Mouse (Mus musculus): ENCODE results near the gene Arid2. TPM values are rescaled to one million over a fixed set of nuclear protein-coding genes. Genes with fewer than 3 reads are reported as not detected.

The Arid2 gene
- total and polyA plus RNA-seq, 3 experiments, result 11.9 to 14.1 (median 13.3) TPM

GRCm38 (mm10) chr15:96453346-96453745 is 166.0 kb downstream of the Arid2 start:
- no peaks in the 10 kb centered on the region for H3K27me3 ChIP-seq (replicated peaks)
- no peak overlapping the region for H3K4me2 ChIP-seq (ENCODE audit: insufficient read depth, low read depth, poor library complexity, severe bottlenecking)
- no peak for DNase-seq (ENCODE audit: extremely low read depth)
- peaks cover 16 to 47% of the 10 kb centered on the region in 2 experiments for H3K36me3 ChIP-seq (replicated peaks in 1 of 2; ENCODE audit: control insufficient read depth in 1 of 2, insufficient read depth in 1 of 2, low read length in 1 of 2)
- peaks cover 77% of the 10 kb centered on the region for H3K79me2 ChIP-seq (replicated peaks; ENCODE audit: control insufficient read depth, extremely low read depth, insufficient read depth, poor library complexity, severe bottlenecking)
- peaks cover 11 to 28% of the 10 kb centered on the region in 2 experiments for H3K4me1 ChIP-seq (ENCODE audit: control insufficient read depth in 1 of 2, insufficient read depth in 2 of 2)
- in situ Hi-C loops (cut with MboI; ENCODE audit: low pct_ligation_motif_present, low pct_unique_long_range_greater_than_20kb, low sequenced_read_pairs) (no loop called here), dilution Hi-C loops (cut with MboI; ENCODE audit: extremely low pct_ligation_motif_present, extremely low pct_unique_long_range_greater_than_20kb, low sequenced_read_pairs) (no loop called here)
- TF ChIP-seq USF2 (conservative IDR thresholded peaks at IDR 0.05; ENCODE audit: low read depth, low read length) (no peak), NRF1 (IDR thresholded peaks at IDR 0.05; ENCODE audit: low read depth, low read length) (no peak), ELF1 (IDR thresholded peaks at IDR 0.05; ENCODE audit: low read depth, low read length) (no peak), ZKSCAN1 (IDR thresholded peaks at IDR 0.05; ENCODE audit: borderline replicate concordance, low read depth, low read length) (no peak), MXI1 (IDR thresholded peaks at IDR 0.05; ENCODE audit: low read depth, low read length) (no peak), JUN (IDR thresholded peaks at IDR 0.05; ENCODE audit: insufficient read depth, low read depth, low read length) (no peak), E2F4 (IDR thresholded peaks at IDR 0.05; ENCODE audit: insufficient replicate concordance, low read depth, low read length) (no peak), POLR2A (IDR thresholded peaks at IDR 0.05; ENCODE audit: low read depth, low read length) (no peak), MAZ (IDR thresholded peaks at IDR 0.05; ENCODE audit: low read depth, low read length) (no peak), ETS1 (conservative IDR thresholded peaks at IDR 0.05; ENCODE audit: low read depth, low read length) (no peak), GABPA (IDR thresholded peaks at IDR 0.05; ENCODE audit: insufficient replicate concordance, low read depth, low read length) (no peak), HCFC1 (IDR thresholded peaks at IDR 0.05; ENCODE audit: low read depth, low read length) (no peak), CHD1 (IDR thresholded peaks at IDR 0.05; ENCODE audit: low read depth, low read length) (no peak), BHLHE40 (IDR thresholded peaks at IDR 0.05; ENCODE audit: low read depth, low read length) (no peak), KAT2A (IDR thresholded peaks at IDR 0.05; ENCODE audit: insufficient replicate concordance, low read length) (no peak), NELFE (IDR thresholded peaks at IDR 0.05; ENCODE audit: low read depth, low read length) (no peak), UBTF (IDR thresholded peaks at IDR 0.05; ENCODE audit: low read depth, low read length) (no peak), MAX (IDR thresholded peaks at IDR 0.05; ENCODE audit: low read length) (no peak)
- no peak overlapping the region for H3K27ac ChIP-seq (ENCODE audit: insufficient read depth, low read depth)
- no peak overlapping the region for H3K9ac ChIP-seq (ENCODE audit: insufficient read depth, low read depth)
- H3K4me3 ChIP-seq (replicated peaks in 1 of 3; ENCODE audit: low read depth in 2 of 3, low read length in 2 of 3, poor library complexity in 1 of 3), result no peak overlapping the region
- no peaks in the 10 kb centered on the region for H3K9me3 ChIP-seq (replicated peaks; ENCODE audit: low read length)

Other genes with a start within 250 kb of the Arid2 start
- 57.2 and 63.9 TPM in 2 replicates for gene Scaf11, start 173.3 kb downstream of the Arid2 start, total RNA-seq (2012; rRNA removed)
- 59.8 and 66.6 TPM in 2 replicates for gene Scaf11, start 173.3 kb downstream of the Arid2 start, total RNA-seq (2014; rRNA removed)
- 88.0 and 92.0 TPM in 2 replicates for gene Scaf11, start 173.3 kb downstream of the Arid2 start, polyA plus RNA-seq (2012; ENCODE audit: insufficient read length, low read depth)